Mouse (Mus musculus) hindbrain, embryonic 10.5 days (tissue): ENCODE results near the gene Tarm1. TPM values are rescaled to one million over a fixed set of nuclear protein-coding genes. Genes with fewer than 3 reads are reported as not detected.

Source experiments
- DNase-seq: peaks from one replicate; pipeline ENCODE4 v3.0.0-alpha.2; 2017; ENCODE audit warnings: low spot score
- H3K27ac ChIP-seq: fragments of 300-500 bp; sonication (generic); 2 replicates; pipeline ENCODE4 v1.5.1; 2016; ENCODE audit warnings: mild to moderate bottlenecking, moderate library complexity
- H3K27me3 ChIP-seq: fragments of 300-500 bp; sonication (generic); 2 replicates; pipeline ENCODE4 v1.6.1; 2016; ENCODE audit warnings: mild to moderate bottlenecking; ENCODE audit not compliant: poor library complexity, insufficient read depth, severe bottlenecking
- H3K36me3 ChIP-seq: fragments of 300-500 bp; sonication (generic); 2 replicates; pipeline ENCODE4 v1.6.1; 2016; ENCODE audit warnings: mild to moderate bottlenecking, moderate library complexity
- H3K4me1 ChIP-seq: fragments of 300-500 bp; sonication (generic); replicated peaks from 2 replicates; pipeline ENCODE4 v1.6.1; 2016; ENCODE audit warnings: mild to moderate bottlenecking
- H3K4me3 ChIP-seq: fragments of 300-500 bp; sonication (generic); 2 replicates; pipeline ENCODE4 v1.5.1; 2016; ENCODE audit warnings: mild to moderate bottlenecking, moderate library complexity
- H3K9me3 ChIP-seq: fragments of 300-500 bp; sonication (generic); 2 replicates; pipeline ENCODE4 v1.6.1; 2016; ENCODE audit warnings: mild to moderate bottlenecking, moderate library complexity
- WGBS: fragments of 180-500 bp; shearing (Covaris S2); methylation state at CpG from one replicate; pipeline ENCODE4 v1.1.7; 2016; 5-methylcytosine and 5-hydroxymethylcytosine counted together
- polyA plus RNA-seq: library from polyadenylated mRNA; unstranded; fragments of >200 nt; fragmentation: Nextera tagmentation; extraction: Ambion mirVana; gene quantifications from 2 replicates; pipeline ENCODE4 v1.2.1, GENCODE M21; 2016

The Tarm1 gene
- polyA plus RNA-seq, result not detected in 2 replicates

- Histone ChIP-seq H3K4me1 (no peaks in the 10 kb centered on the region), H3K4me3 (no peak within 1 kb of the TSS), H3K27me3 (no peaks in the 10 kb centered on the region), H3K27ac (no peak within 1 kb of the TSS), H3K36me3 (no peaks in the 10 kb centered on the region), H3K9me3 (0 out of 2 replicates have a peak, but pooled peaks cover 8% of the 10 kb centered on the region)
- DNase-seq, result no peak
- WGBS, result 87% methylated on average over 6 of the region's 6 CpGs
Measured at GRCm38 (mm10) chr7:3502439-3502838, at the start of gene Tarm1. Gene Tarm1, minus strand, starts transcription at chr7:3502624.

- peaks cover 13% of the 10 kb centered on the region; the same call in 1 of the 2 replicates for H3K9me3 ChIP-seq
- WGBS, result 76% methylated on average over 3 of the region's 3 CpGs
- H3K36me3 ChIP-seq, result no peaks in the 10 kb centered on the region
- H3K27me3 ChIP-seq, result no peaks in the 10 kb centered on the region
- H3K27ac ChIP-seq, result no peak overlapping the region
- no peaks in the 10 kb centered on the region for H3K4me1 ChIP-seq
- DNase-seq, result no peak
- no peak overlapping the region for H3K4me3 ChIP-seq
Measured at GRCm38 (mm10) chr7:3505913-3506312, 3.5 kb upstream of the Tarm1 start.

- H3K27me3 ChIP-seq, result no peaks in the 10 kb centered on the region
- H3K4me3 ChIP-seq, result no peak overlapping the region
- H3K27ac ChIP-seq, result no peak overlapping the region
- 95% methylated on average over 1 of the region's 1 CpGs for WGBS
- H3K36me3 ChIP-seq, result no peaks in the 10 kb centered on the region
- H3K9me3 ChIP-seq, result 0 out of 2 replicates have a peak, but pooled peaks cover 7% of the 10 kb centered on the region
- DNase-seq, result no peak
- H3K4me1 ChIP-seq, result no peaks in the 10 kb centered on the region
Measured at GRCm38 (mm10) chr7:3500406-3500805, 2.0 kb downstream of the Tarm1 start.

GRCm38 (mm10) chr7:3481948-3482608, 20.3 kb downstream of the Tarm1 start:
- 90% methylated on average over 6 of the region's 6 CpGs for WGBS
- Histone ChIP-seq H3K27ac (no peak overlapping the region), H3K4me1 (no peaks in the 10 kb centered on the region), H3K27me3 (no peaks in the 10 kb centered on the region), H3K36me3 (no peaks in the 10 kb centered on the region), H3K4me3 (no peak overlapping the region), H3K9me3 (peaks cover 18% of the 10 kb centered on the region; the same call in 1 of the 2 replicates)
- no peak for DNase-seq

GRCm38 (mm10) chr7:3476728-3477127, 25.7 kb downstream of the Tarm1 start:
- Histone ChIP-seq H3K4me1 (peaks cover 8% of the 10 kb centered on the region), H3K27me3 (no peaks in the 10 kb centered on the region), H3K36me3 (no peaks in the 10 kb centered on the region), H3K4me3 (no peak overlapping the region), H3K9me3 (peaks cover 6% of the 10 kb centered on the region; the same call in 1 of the 2 replicates), H3K27ac (no peak overlapping the region)
- 85% methylated on average over 5 of the region's 5 CpGs for WGBS
- DNase-seq, result no peak

- no peaks in the 10 kb centered on the region for H3K27me3 ChIP-seq
- 9% methylated on average over 19 of the region's 19 CpGs for WGBS
- peaks cover 8% of the 10 kb centered on the region for H3K4me1 ChIP-seq
- H3K27ac ChIP-seq, result peak overlapping the region; percentile 66
- no peaks in the 10 kb centered on the region; the same call in 1 of the 2 replicates for H3K9me3 ChIP-seq
- peak; percentile 39 for DNase-seq
- H3K36me3 ChIP-seq, result no peaks in the 10 kb centered on the region
- peak overlapping the region; percentile 39 for H3K4me3 ChIP-seq
Measured at GRCm38 (mm10) chr7:3474291-3475080, 27.9 kb downstream of the Tarm1 start.

- WGBS, result 87% methylated on average over 3 of the region's 3 CpGs
Measured at GRCm38 (mm10) chr7:3472774-3473173, 29.6 kb downstream of the Tarm1 start.

GRCm38 (mm10) chr7:3468614-3469013, 33.8 kb downstream of the Tarm1 start:
- WGBS, result 69% methylated on average over 2 of the region's 2 CpGs
- H3K27me3 ChIP-seq, result no peaks in the 10 kb centered on the region
- no peaks in the 10 kb centered on the region for H3K36me3 ChIP-seq
- no peak overlapping the region for H3K4me3 ChIP-seq
- H3K9me3 ChIP-seq, result no peaks in the 10 kb centered on the region
- no peaks in the 10 kb centered on the region for H3K4me1 ChIP-seq
- no peak overlapping the region for H3K27ac ChIP-seq
- DNase-seq, result no peak

More at GRCm38 (mm10) chr7:3472774-3473173, 29.6 kb downstream of the Tarm1 start:
- Histone ChIP-seq H3K36me3 (no peaks in the 10 kb centered on the region), H3K27me3 (no peaks in the 10 kb centered on the region), H3K4me1 (peaks cover 8% of the 10 kb centered on the region), H3K9me3 (no peaks in the 10 kb centered on the region), H3K4me3 (no peak overlapping the region), H3K27ac (no peak overlapping the region)
- no peak for DNase-seq

- H3K27ac ChIP-seq, result no peak overlapping the region
- 0 out of 2 replicates have a peak, but pooled peaks cover 5% of the 10 kb centered on the region for H3K9me3 ChIP-seq
- H3K4me1 ChIP-seq, result no peaks in the 10 kb centered on the region
- H3K4me3 ChIP-seq, result no peak overlapping the region
- H3K36me3 ChIP-seq, result no peaks in the 10 kb centered on the region
- DNase-seq, result no peak
- WGBS, result 88% methylated on average over 4 of the region's 4 CpGs
- no peaks in the 10 kb centered on the region for H3K27me3 ChIP-seq
Measured at GRCm38 (mm10) chr7:3463306-3463705, 39.1 kb downstream of the Tarm1 start.

GRCm38 (mm10) chr7:3460261-3460660, 42.2 kb downstream of the Tarm1 start:
- no peak overlapping the region for H3K27ac ChIP-seq
- WGBS, result 85% methylated on average over 8 of the region's 8 CpGs
- H3K9me3 ChIP-seq, result 0 out of 2 replicates have a peak, but pooled peaks cover 5% of the 10 kb centered on the region
- H3K36me3 ChIP-seq, result no peaks in the 10 kb centered on the region
- H3K4me3 ChIP-seq, result no peak overlapping the region
- DNase-seq, result no peak
- no peaks in the 10 kb centered on the region for H3K4me1 ChIP-seq
- no peaks in the 10 kb centered on the region for H3K27me3 ChIP-seq

- no peak overlapping the region for H3K27ac ChIP-seq
- H3K4me3 ChIP-seq, result no peak overlapping the region
- H3K27me3 ChIP-seq, result no peaks in the 10 kb centered on the region
- no peaks in the 10 kb centered on the region for H3K36me3 ChIP-seq
- H3K4me1 ChIP-seq, result no peaks in the 10 kb centered on the region
- DNase-seq, result no peak
- 79% methylated on average over 9 of the region's 9 CpGs for WGBS
- H3K9me3 ChIP-seq, result 0 out of 2 replicates have a peak, but pooled peaks cover 5% of the 10 kb centered on the region
Measured at GRCm38 (mm10) chr7:3457841-3458217, 44.6 kb downstream of the Tarm1 start.

- no peaks in the 10 kb centered on the region for H3K36me3 ChIP-seq
Measured at GRCm38 (mm10) chr7:3457111-3457840, 45.1 kb downstream of the Tarm1 start.

More at GRCm38 (mm10) chr7:3457111-3457840, 45.1 kb downstream of the Tarm1 start:
- Histone ChIP-seq H3K9me3 (0 out of 2 replicates have a peak, but pooled peaks cover 5% of the 10 kb centered on the region), H3K4me3 (no peak overlapping the region), H3K27me3 (no peaks in the 10 kb centered on the region), H3K27ac (no peak overlapping the region), H3K4me1 (no peaks in the 10 kb centered on the region)
- DNase-seq, result no peak
- 96% methylated on average over 10 of the region's 10 CpGs for WGBS
